Mouse (Mus musculus): Measurements from ENCODE around the gene Fam189a1.
A peak's percentile ranks its signal among the peaks of the same experiment; 100 is the strongest.

Gene Fam189a1

DNA sequence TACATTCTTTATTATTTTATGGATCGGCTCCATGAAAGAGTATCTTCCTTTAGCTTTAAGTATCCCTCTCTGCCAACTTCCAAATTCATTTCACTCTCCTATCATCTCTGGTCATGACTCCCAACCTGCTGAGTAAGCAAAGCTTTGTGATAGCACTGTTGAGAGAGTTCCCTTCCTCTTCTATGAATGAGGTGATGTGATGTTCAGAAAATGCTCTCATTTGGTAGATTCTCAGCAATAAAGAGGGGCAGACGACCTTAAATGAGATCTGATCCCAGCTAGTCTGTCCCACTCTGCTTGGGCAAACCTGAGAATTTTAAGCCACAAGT lies 205.6 kb downstream of the Fam189a1 start:
- no peak for DNase-seq (ENCODE audit: low spot score)

DNA sequence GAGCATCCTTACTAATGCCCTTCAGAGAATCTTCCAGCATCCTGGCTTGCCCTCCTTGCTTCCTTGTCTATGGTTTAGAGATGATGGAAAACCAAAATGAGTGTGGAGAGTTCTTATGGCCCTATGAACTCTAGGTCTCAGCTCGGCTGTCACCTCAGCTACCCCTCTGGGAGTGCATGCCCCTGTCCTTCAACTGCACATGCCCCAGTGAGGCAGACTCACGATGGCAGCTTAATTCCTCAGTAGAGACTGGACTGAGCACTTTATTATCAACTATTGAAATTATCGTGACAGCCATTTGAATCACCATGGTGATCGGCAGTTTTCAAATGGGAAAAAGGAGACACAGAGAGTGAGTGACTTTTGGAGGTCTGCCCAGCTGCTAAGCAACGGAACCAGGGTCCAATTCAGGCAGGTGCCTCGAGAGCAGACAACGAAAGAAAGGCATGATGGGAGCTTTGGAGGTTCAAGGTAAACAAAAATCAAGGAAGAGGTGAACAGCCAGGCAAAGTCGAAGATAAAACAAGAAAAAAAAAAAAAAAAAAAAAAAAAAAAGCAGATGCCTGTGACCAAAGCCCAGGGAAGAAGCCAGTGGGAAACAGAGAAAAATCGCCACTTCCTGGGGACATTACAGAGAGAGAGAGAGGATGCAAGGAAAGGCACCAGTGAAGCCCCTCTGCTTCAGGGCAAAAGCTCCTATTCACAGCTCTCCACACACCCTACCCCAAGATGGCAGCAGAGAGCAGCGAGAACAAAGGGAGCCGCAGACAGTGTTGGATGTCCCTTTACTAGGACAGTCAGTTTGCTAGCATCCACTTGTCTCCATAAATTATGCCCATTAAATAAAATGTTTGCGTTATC lies 206.2 kb downstream of the Fam189a1 start:
- peak; percentile 75 for DNase-seq (ENCODE audit: low spot score)

DNA sequence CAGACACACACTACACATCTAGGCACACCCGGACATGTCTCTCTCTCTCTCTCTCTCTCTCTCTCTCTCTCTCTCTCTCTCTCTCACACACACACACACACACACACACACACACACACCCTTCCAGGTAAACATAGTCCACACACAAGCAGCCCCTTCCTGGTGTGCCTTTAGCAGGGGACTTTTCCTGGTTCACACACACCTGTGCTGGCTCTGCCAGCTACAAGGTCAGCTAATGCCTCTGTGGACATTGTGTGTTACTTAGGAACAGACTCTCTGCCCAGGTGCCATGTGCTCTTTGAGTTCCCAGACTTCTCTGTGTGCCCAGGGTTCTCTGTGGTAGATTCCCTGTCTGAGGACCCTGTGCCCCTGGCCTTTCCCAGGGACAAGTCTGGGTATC lies 206.9 kb downstream of the Fam189a1 start:
- DNase-seq (ENCODE audit: low spot score): no peak

DNA sequence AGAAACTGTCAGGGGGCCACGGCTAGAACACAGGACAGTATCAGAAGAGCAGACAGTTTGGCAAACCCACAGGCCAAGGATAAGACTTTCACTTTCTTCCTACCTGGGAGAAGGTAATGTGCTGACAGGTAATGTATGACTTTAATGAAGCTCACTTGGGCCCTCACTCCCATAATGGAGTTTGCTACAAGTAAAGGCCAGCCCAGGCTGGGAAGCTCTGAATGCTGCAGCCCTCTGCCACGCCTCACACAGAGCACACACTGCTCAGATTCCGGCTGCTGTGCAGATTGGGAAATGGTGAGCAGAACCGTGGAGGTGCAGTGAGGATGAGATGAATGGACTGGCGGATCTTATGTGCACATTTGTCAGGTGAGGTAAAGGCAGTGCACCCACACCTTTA lies 211.7 kb downstream of the Fam189a1 start:
- no peak for DNase-seq (ENCODE audit: low spot score)

DNA sequence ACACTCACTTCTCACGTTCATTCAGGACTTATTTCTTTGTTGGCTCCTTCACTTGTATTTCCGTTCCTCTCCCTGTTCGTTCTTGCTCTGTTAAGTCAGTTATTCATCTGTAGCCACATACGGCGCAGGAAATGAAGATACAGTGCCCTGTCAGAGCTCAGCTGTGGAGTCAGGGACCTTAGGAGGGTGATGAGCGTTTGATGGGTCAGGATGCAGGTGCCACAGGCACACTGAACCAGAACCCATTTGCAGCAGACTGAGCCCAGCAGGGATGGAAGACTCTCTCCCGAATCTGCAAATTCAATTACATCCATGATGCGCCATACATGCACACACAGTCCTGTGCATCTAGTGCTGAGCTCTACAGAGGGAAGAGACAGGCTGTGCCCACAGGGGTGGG lies 212.2 kb downstream of the Fam189a1 start:
- DNase-seq (ENCODE audit: low spot score): no peak

DNA sequence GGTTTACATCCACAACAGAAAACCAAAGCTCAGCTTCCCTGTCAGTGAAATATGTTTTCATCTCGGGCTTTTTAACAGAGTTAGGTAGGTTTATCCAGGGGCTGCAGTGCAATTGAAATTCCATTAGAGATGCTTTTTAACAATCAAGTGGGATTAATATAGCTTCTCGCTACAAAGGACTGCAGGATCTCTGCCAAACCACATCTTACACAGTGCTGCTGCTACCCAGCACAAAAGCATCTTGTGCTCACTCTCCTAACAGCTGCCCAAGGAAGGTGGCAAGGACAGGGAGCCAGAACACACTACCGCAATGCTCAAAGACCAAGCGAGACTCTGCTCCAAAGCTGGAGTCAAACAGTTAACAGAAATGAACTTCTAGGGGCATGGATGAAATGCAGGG lies 219.4 kb downstream of the Fam189a1 start:
- no peak for DNase-seq (ENCODE audit: low spot score)

DNA sequence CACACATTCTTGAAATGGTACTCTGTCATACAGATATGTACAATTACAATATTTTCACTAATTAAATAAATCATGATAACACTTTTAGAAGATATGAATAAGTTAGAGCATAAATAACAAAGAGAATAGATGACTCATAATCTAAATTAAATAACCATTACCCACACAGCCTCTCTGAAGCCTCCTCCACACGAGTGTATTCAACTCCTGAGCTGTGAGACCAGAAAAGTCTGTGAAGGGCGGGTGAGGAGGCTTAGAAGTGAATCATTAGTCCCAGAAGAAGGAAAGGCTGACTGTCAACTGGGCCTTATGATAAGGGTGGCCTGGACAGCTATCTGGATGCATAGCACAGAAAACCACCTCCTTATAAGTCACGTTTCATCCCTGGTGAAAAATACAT lies 222.3 kb downstream of the Fam189a1 start:
- no peak for DNase-seq (ENCODE audit: low spot score)

DNA sequence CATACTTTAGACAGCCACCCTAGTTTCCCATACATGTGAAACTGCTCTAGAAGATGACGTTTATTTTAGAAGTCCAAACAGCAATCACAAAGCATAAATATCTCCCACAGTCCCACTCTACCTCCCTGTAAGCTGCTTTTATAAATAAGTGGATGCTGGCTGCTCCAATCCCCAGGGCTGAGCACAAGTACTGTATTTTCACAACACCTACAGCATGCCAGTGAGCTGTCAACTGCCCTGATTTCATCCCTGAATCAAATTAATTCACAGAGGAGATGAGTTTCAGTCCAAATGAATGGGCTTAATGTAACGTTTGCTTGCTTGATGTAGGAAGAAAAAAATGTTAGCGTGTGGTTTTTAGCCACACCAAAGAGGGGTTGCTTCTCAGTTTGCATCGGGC lies 225.4 kb downstream of the Fam189a1 start:
- no peak for DNase-seq (ENCODE audit: low spot score)

DNA sequence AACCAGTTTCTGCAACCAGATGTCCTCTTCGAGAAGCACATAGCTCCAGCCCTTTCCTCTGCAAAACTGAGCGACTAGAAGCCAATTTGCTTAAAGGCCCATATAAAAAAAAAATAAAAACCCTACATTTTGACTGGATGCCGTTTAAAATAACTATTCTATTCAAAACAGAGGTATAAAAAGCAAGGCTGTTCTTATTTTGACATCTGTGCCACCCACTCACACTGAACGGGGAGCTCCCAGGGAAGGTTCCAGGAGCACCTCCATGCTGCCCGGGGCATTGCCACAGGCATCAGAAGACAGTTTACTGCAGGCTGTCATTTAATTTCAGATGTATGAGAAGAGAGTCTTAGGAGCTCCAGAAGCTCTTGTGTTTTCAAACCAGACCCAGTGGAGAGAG lies 232.5 kb downstream of the Fam189a1 start:
- DNase-seq (ENCODE audit: low spot score): no peak

DNA sequence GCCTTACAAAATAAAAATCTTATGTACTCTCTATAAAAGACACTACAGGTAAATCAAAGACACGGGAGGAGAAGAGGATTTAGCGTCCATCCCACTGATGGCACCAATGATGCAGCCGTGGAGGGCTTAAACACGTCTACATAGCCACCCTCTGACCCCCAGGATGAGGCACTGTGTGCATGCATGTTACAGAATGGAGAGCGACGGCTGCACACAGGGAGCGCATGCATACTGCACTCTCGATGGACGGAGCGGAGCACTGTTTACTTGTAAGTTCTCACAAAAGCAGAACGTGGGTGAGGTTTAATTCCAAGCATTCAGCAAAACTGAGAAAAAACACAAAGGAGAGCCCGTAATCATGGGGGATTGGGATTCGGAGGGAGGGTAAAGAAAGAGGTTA lies 235.2 kb downstream of the Fam189a1 start:
- DNase-seq (ENCODE audit: low spot score): no peak

DNA sequence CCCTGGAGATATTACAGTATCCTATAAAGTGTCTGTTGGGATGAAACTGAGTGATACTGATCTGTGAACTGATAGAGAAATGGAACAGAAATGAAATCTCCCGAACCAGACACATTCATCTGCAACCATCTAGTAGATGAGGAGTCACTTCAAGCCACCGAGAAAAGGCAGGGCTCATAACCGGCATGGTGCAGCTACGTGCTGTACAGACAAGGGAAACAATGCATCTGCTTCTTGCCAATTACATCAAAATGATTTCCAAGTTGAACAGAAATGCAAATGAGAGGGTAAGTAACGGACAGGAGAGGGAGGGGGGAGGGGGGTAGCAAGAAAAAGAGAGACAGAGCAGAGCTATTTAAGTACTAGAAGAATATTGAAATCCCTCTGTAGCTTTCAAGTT lies 235.6 kb downstream of the Fam189a1 start:
- DNase-seq (ENCODE audit: low spot score): no peak

DNA sequence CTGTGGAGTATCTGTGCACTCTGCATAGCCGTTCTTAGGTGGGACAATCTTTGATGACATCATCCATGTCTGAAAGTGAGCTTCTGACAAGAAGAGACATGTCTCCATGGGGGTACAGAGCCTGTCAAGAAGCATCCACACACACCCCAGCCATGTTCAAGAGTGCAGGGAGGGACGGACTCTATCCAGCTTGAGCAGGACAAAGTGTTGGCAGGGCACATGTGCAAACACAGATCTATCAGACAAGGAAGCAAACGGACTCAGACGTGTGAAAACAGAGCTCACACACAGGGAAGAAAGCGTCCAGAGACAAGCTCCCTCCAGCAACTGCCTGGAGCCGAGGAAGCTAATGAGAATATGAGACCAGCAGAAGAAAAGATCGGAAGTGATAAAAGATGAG lies 239.7 kb downstream of the Fam189a1 start:
- no peak for DNase-seq (ENCODE audit: low spot score)

DNA sequence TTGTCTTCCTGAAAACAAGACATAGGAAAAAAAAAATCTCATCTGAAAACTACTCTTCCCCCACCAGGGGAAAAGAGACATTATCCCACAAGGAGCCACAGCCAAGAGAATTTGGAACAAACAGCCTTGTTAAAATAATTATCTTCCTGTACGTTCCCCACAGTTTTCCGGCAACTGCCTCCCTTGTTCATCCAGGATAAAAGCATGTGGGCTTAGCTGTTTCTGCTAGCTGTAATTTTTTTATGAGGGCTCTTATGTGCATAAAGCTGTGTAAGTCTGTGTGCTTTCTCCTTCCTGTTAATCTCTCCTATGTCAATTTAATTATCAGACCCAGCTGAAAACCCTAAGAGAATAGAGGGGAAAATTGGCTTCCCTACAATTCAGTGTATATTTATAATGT lies 241.2 kb downstream of the Fam189a1 start:
- DNase-seq (ENCODE audit: low spot score): no peak

DNA sequence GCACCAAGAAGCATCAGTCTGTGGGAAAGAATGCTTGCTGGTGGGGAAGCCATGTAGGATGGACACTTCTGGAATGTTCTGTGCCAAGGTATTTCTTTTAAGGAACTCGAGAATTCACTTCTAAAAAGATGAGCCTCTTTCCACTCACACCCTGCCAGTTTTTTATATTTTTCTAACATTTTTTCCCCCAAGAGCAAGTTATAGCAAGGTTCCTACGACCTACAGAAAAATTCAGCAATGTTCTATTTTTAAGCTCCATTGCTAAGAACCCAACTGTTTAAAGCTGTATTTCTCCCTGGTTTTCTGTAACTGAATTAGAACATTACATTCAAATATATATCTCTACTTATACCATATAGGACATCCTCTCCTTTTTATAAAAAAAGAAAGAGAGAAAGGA lies 244.4 kb downstream of the Fam189a1 start:
- no peak for DNase-seq (ENCODE audit: low spot score)

DNA sequence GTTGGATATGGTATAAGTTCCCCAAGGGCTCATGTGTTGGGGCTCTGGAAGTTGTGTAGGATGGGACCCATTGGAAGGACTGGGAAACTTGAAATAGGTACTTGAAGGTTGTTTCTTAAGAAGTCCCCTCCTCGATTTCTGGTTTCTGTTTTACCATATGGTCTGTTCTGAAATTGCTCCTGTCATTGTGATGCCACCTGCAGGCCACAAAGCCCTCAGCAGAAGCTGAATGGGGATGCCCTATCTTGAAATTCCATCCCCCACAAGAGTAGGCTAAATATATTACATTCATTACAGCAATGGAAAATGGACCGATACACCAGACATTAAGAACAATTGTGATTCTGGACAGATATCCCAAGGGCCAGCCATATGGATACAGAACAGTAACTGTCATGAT lies 246.2 kb downstream of the Fam189a1 start:
- no peak for DNase-seq (ENCODE audit: low spot score)

DNA sequence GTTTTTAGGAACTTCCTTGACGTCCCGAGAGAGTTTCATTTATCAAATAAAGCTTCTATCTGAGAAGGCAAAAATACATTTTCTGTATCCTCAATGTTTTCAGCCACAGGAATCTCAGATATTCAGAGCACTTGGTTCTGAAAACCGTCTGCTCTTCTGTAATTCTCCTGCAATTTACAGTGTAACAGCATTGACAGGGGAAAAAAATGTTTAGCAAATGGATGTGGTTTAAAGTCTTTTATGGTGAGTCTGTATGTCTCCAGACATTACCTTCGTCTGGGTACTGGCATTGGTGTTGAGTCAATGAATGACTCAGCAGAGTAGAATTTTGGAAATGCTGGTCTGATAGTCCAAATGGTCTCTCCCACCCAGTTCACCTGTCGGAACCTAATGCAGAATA lies 249.4 kb downstream of the Fam189a1 start:
- no peak for DNase-seq (ENCODE audit: low spot score)

DNA sequence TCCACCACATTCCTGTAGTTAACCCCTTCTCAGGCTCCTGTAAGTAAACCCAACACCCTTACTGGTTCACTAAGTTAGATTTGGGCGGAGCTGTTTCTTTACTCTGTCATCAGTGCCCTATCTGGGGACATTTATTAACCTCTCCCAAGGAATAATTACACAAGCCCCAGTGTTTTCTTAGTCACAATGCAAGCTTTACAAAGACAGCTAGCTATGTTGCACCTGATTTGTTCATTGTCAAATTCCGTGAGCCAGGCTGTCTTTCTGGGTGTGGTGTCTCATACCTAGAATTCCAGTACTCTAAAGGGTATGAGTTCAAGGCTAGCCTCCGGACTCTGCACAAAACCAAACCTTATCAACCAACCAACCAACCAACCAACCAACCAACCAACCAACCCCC lies 250.9 kb downstream of the Fam189a1 start:
- DNase-seq (ENCODE audit: low spot score): no peak

DNA sequence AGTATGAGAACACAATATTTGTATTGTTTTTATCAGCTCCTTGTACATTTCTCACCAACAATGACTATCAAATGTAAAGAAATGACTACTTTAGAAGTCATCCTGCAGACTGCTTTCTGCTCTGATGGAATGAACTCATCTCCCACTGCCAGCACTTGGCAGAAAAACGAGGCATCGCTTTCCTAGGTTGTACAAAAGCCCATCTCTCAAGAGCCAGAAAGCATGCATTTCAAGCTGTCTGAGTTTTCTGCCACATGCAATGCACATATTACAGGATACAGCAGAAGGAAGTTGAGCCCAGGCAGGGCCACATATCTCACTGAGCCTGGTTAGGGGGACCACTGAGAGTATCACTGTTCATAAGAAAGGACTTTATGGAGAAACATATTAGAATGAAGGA lies 256.1 kb downstream of the Fam189a1 start:
- DNase-seq (ENCODE audit: low spot score): no peak

DNA sequence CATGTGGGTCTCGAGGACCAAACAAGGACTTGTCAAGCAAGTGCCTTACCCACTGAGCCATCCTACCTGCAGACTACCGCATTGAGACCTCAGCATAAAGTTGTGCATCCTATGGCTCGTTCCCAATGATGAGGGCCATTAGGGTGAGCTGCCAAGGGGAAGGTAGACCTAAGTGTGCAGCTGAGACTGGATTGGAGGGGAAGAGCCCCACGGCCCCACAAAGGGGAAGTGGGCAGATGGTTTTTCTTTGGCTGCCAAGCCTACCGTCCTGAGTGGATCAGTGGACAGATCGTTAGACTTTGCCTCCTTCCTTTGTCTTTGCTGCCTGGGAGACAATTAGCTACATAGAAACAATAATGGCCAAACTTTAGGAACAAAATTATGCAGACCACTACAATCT lies 259.8 kb downstream of the Fam189a1 start:
- no peak for DNase-seq (ENCODE audit: low spot score)

DNA sequence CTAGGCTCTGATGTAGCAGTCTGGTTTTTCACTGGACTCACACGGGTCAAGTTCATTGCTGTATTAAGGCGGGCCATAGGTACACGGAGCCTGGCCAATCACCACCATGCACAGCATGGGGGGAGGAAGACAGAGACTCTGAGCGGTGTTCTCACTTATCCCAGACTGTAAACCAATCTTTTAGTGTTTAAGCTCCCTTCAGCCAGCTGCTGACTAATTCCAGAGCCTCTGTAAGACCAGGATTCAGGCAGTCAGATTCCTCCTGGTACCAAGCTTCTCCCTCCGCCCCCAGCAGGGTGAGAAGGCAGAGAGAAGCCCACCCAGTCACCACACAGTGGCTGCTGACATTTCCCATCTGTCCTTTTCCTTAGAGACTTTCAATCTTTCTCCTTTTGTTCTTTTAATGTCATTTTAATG lies 260.7 kb downstream of the Fam189a1 start:
- peak; percentile 6 for DNase-seq (ENCODE audit: low spot score)

DNA sequence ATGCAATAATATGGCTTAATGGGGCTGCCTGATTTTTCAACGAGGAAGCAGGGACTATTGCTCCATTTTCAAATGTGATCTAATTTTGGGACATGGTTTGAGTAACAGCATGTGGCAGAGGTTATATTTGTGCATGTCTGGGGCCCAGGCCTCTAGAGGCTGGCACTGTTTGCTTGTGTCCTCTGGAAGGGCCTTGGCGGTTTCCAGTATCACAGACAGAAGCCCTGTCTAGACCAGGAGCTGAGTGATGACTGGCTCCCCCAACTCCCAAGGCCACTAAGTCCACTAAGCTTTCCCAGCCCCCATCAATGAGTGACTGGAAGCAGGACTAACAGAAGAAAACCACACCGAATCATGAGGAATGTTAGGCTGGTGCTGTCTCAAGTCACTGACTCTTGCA lies 265.2 kb downstream of the Fam189a1 start:
- no peak for DNase-seq (ENCODE audit: low spot score)

DNA sequence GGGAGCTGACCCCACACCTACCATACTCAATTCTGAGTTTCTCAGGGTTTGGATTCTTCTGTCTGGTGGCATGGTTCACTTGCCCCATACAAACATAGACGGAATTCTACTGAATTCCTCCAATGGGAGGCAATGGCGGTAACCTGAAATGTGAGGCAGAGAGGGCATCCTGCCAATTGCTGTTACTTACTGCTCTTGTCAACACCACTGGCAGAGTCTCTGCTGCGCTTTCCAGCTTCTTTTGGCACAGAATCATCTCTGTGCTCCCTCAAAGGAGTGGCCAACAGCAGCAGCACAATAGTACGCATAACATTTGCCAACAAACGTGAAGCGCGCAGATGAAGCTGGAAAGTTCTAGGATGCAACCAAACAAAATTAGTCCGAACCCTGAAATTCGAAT lies 266.5 kb downstream of the Fam189a1 start:
- no peak for DNase-seq (ENCODE audit: low spot score)

DNA sequence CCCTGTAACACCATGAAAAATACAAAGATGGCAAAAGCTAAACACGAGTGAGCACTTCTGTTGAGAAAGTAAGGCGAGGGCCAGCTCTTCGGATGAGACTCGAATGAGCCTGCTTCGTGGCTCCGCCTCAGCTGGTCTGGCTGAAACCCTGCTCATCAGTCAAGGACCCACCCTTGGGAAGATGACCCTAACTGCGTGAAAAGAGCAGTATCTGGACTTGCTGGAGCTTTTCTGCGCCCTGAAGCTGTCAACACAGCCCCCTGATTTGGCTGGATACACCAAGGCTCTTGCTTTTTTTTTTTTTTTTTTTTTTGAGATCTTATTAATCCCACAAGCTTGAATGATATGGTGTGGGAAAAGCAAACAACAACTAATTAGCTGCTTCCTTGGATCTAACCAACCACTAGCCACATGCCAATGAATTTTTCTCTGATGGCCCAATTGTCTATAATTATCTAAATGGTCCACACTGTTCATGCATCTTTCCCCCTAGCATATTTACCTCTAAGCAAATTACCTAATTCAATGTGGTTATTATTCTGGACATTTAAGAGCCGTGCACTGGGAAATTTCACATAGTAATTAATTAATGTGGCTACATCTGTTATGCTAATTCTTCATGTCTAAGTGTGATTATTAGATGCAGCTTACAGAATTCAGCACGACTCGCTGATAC lies 272.0 kb downstream of the Fam189a1 start:
- DNase-seq (ENCODE audit: low spot score): no peak

DNA sequence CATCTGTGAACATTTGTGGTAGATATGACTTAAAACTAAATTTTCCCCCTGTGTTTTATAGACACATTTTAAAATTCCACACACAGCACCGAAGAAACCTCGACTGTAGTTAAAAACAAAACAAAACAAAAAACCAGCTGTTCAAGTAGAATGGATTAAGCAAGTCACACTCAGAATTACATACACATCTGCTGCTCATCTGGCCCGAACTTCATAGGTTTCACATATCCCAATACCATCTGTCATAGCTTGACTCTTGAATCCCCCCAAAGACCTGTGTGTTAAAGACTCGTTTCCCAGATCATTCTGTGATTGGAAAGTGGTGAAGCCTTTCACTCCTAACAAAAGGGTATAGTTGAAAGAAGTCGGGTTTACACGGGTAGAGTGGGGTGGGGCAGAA lies 274.1 kb downstream of the Fam189a1 start:
- no peak for DNase-seq (ENCODE audit: low spot score)
